Mouse (Mus musculus) heart, embryonic 12.5 days (tissue): ENCODE results near the gene Ankub1. TPM values are rescaled to one million over a fixed set of nuclear protein-coding genes. Genes with fewer than 3 reads are reported as not detected.

Experiments used
- ATAC-seq: fragments of 200-750 bp; cut with Nextera tagmentation; 2 replicates; pipeline ENCODE4 v1.8.0; 2017; ENCODE audit warnings: moderate TSS enrichment, moderate library complexity; ENCODE audit not compliant: insufficient number of reproducible peaks, low FRiP score
- H3K27ac ChIP-seq: fragments of 300-500 bp; sonication (generic); 2 replicates; pipeline ENCODE4 v1.5.1; 2016; ENCODE audit warnings: mild to moderate bottlenecking, moderate library complexity; ENCODE audit not compliant: poor library complexity, severe bottlenecking
- H3K27me3 ChIP-seq: fragments of 300-500 bp; sonication (generic); replicated peaks from 2 replicates; pipeline ENCODE4 v1.6.1; 2016; ENCODE audit warnings: mild to moderate bottlenecking, moderate library complexity
- H3K36me3 ChIP-seq: fragments of 300-500 bp; sonication (generic); 2 replicates; pipeline ENCODE4 v1.6.1; 2016; ENCODE audit warnings: mild to moderate bottlenecking, moderate library complexity
- H3K4me1 ChIP-seq: fragments of 300-500 bp; sonication (generic); replicated peaks from 2 replicates; pipeline ENCODE4 v1.6.1; 2016; ENCODE audit warnings: mild to moderate bottlenecking
- H3K4me2 ChIP-seq: fragments of 300-500 bp; sonication (generic); 2 replicates; pipeline ENCODE4 v1.6.1; 2016; ENCODE audit warnings: mild to moderate bottlenecking, moderate library complexity
- H3K4me3 ChIP-seq: fragments of 300-500 bp; sonication (generic); 2 replicates; pipeline ENCODE4 v1.5.1; 2016; ENCODE audit warnings: mild to moderate bottlenecking
- H3K9ac ChIP-seq: fragments of 300-500 bp; sonication (generic); 2 replicates; pipeline ENCODE4 v1.6.1; 2016; ENCODE audit warnings: mild to moderate bottlenecking, moderate library complexity
- H3K9me3 ChIP-seq: fragments of 300-500 bp; sonication (generic); replicated peaks from 2 replicates; pipeline ENCODE4 v1.6.1; 2016; ENCODE audit warnings: mild to moderate bottlenecking, moderate library complexity
- WGBS: fragments of 180-500 bp; shearing (Covaris S2); methylation state at CpG from one replicate; pipeline ENCODE4 v1.1.7; 2016; 5-methylcytosine and 5-hydroxymethylcytosine counted together
- microRNA-seq: library from miRNA; unstranded; fragments of <30 nt; microRNA quantifications from one replicate; pipeline ENCODE4, GENCODE M21; 2017
- polyA plus RNA-seq: library from polyadenylated mRNA; unstranded; fragments of >200 nt; fragmentation: Nextera tagmentation; extraction: Ambion mirVana; gene quantifications from 2 replicates; pipeline ENCODE4 v1.2.1, GENCODE M21; 2016

Gene Ankub1
- polyA plus RNA-seq, 1 experiment from 2014 or later: not detected

DNA sequence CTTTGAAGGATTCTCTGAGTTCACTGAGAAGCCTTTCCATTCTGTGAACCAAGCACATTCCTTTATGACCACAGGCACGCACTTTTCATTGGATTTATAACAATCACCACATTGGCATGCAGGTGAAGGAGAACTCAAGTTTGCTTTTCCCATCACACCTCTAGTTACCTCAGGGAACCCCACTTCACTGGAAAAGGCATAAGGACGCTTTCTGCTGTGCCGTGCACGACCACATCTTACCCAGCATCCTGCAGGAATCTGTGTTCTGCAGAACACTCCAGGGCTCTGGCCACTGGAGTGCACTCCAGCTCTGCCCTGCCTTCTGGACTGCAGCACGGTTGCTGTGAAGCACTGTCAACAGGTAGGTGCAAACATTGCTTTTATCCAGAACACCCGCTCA is 55.0 kb downstream of the Ankub1 start:
- Histone ChIP-seq H3K4me1 (no peaks in the 10 kb centered on the region), H3K4me3 (no peak overlapping the region), H3K27ac (no peak overlapping the region), H3K9ac (no peak overlapping the region), H3K27me3 (no peaks in the 10 kb centered on the region), H3K4me2 (no peak overlapping the region), H3K9me3 (no peaks in the 10 kb centered on the region), H3K36me3 (no peaks in the 10 kb centered on the region)
- WGBS: 59% methylated on average over 6 of the region's 6 CpGs
- no peak for ATAC-seq

DNA sequence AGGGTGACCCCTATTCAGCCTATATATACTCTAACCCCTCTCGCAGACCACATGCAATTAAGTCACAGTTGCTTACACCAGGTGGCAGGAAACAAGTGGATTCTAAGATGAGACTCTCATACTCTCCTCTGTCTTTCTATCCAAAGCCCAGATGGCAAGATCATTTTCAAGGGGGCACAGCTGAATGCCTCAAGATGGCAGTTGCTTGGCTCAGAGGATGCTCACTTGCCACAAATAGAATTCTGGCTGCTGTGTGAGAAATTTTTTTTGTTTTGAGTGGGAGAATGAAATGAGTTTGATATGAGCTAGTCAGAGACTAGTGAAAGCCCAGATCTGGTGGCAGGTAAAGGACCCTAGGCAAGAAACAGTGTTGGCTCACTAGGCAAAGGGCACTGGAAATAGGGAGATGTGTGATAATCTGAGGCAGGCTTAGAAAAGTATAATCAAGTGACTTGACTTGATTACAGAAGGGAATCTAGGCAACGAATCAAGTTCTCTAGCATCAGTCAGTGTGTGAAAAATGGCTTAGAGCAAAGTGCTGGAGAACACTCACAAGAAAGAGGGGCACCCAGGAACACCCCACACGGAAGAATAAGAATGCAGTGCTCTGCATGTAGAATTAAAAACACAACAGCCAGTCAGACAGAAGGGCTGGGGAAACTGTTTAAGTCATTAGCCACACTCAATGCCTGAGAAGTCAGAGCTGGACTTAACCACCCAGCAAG is 57.7 kb downstream of the Ankub1 start:
- 63% methylated on average over 3 of the region's 3 CpGs for whole genome bisulfite sequencing
- H3K4me3 ChIP-seq: no peak overlapping the region
- H3K4me2 ChIP-seq: no peak overlapping the region
- no peaks in the 10 kb centered on the region for H3K4me1 ChIP-seq
- no peaks in the 10 kb centered on the region for H3K27me3 ChIP-seq
- no peaks in the 10 kb centered on the region for H3K36me3 ChIP-seq
- no peak overlapping the region for H3K9ac ChIP-seq
- no peak overlapping the region for H3K27ac ChIP-seq
- H3K9me3 ChIP-seq: no peaks in the 10 kb centered on the region
- ATAC-seq: no peak

DNA sequence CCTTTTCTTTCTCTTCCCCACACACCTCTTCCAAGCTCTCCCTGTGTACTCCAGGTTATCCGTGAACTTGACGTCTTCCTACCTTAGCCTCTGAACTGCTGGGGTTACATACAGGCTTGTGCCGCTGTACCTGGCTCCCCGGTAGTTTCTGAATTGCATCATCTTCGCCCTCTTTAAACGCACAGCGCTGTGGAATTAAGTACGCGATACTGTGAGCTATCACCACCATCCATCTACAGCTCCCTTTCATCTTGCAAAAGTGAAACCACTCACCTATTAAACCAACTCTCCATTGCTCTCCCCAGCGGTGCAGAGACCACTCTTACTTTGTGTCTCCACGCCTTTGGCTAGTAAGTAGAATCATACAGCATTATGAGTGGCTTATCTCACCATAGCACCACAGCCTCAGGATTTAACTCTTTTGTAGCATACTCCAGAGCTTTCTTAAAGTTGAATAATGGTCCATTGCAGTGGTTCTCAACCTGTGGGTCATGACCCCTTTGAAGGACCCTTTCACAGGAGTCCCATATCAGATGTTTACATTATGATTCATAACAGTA is 65.6 kb downstream of the Ankub1 start:
- Histone ChIP-seq H3K27ac (no peak overlapping the region), H3K9me3 (no peaks in the 10 kb centered on the region), H3K4me2 (no peak overlapping the region), H3K4me3 (no peak overlapping the region), H3K4me1 (peaks cover 5% of the 10 kb centered on the region; the same call in 1 of the 2 replicates), H3K27me3 (no peaks in the 10 kb centered on the region), H3K9ac (no peak overlapping the region), H3K36me3 (no peaks in the 10 kb centered on the region)
- no peak for ATAC-seq
- WGBS: 71% methylated on average over 11 of the region's 11 CpGs

DNA sequence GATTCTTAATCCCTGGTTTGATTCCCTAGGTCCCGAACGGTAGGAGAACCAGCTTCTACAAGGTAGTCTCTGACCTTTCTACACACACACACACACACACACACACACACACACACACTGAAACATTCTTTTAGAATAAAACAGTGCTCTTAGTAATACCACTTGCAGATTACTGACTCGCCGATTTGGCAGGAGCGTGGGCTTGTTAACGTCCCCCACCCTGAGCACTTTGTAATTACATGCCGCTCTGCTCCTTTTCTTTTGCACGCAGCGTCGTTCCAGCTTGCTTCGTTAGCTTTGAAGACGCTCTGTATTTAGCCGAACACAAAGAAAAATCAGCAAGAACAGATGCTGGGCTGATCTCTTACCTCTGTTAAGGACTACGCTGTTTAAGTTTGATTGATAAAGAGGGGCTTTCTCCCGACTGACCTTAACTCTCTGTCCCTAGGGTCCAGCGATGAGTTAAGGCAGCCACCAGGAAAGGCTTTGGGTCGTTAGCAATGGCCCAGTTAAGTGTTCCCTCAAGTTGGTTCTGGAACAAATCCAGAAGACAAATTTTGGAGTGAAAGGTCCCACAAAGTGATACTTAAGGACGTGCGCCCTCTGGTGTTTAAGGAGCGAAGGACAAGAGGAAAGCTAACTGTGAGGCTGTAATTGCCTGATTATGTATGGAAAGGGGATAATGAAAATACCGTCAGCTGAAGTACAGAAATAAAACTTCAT is 67.2 kb downstream of the Ankub1 start:
- no peak for ATAC-seq
- Histone ChIP-seq H3K27me3 (no peaks in the 10 kb centered on the region), H3K4me3 (peak overlapping the region; percentile 38), H3K4me2 (peak overlapping the region; percentile 74), H3K27ac (no peak overlapping the region), H3K36me3 (no peaks in the 10 kb centered on the region), H3K4me1 (peaks cover 5% of the 10 kb centered on the region; the same call in 1 of the 2 replicates), H3K9ac (peak overlapping the region; percentile 51; the same call in 1 of the 2 replicates), H3K9me3 (no peaks in the 10 kb centered on the region)
- WGBS: 30% methylated on average over 21 of the region's 21 CpGs

DNA sequence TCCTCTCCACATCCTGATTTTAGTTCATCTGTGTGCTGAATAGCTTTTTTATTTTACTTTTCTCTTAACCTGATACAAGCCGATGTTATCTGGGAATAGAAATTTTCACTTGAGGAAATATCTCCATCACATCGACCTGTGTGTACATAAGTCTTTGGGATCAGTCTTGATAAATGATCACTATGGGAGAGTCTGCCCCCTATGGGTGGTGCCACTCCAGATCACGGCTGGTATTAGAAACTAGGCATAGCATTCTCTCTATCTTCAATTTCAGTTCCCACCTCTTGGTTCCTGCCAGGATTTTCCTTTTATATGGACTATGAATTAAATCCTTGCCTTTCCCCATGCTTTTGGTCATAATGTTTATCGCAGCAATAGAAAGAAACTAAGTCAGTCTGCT is 72.9 kb downstream of the Ankub1 start:
- Histone ChIP-seq H3K36me3 (no peaks in the 10 kb centered on the region), H3K9ac (no peak overlapping the region), H3K27me3 (no peaks in the 10 kb centered on the region), H3K4me3 (no peak overlapping the region), H3K9me3 (no peaks in the 10 kb centered on the region), H3K27ac (no peak overlapping the region), H3K4me2 (no peak overlapping the region), H3K4me1 (no peaks in the 10 kb centered on the region)
- WGBS: 71% methylated on average over 4 of the region's 4 CpGs
- ATAC-seq: no peak

DNA sequence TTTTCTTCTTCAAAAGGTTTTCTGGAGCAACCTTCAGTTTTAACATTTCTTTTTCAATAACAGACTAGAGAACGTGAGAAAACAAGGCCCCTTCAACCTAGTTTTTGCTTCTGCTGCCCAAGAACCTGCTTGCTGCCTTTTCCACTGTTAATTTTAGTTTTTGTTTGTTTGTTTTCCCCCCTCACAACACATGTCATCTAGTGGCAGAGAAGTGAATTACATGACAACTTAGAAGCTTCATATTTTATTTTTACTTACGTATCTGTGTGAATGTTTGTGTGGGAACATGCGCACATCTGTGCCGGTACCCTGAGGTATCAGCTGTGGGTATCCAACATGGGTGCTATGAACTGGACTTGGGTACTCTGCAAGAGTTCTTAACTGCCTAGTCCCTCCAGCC is 76.9 kb downstream of the Ankub1 start:
- Histone ChIP-seq H3K4me2 (no peak overlapping the region), H3K27ac (no peak overlapping the region), H3K9ac (no peak overlapping the region), H3K36me3 (no peaks in the 10 kb centered on the region), H3K27me3 (no peaks in the 10 kb centered on the region), H3K9me3 (no peaks in the 10 kb centered on the region), H3K4me1 (peaks cover 6% of the 10 kb centered on the region), H3K4me3 (no peak overlapping the region)
- 87% methylated on average over 4 of the region's 4 CpGs for WGBS
- ATAC-seq: no peak

DNA sequence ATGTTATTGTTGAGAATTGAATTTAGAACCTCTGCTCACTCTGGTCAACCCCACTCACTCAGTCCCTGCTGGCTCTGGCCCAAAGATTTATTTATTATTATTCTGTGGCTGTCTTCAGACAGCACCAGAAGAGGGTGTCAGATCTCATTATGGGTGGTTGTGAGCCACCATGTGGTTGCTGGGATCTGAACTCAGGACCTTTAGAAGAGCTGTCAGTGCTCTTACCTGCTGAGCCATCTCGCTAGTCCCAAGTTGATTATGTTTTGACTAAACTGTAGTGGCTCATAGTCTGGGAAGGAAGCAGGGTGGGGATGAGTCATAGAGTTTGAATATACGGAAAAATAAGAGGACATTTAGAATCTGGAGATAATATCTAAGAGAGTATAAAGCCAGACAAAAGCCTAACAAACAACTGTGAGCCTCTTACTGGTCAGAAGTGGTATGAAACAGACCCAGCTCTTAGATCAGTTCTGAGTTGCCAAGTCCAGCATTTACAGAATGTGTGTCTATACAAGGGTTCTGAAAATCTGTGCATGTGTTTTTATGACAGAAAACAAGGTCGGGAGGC is 80.1 kb downstream of the Ankub1 start:
- H3K27me3 ChIP-seq: no peaks in the 10 kb centered on the region
- no peaks in the 10 kb centered on the region for H3K36me3 ChIP-seq
- H3K4me3 ChIP-seq: no peak overlapping the region
- no peak for ATAC-seq
- no peak overlapping the region for H3K27ac ChIP-seq
- 66% methylated on average over 3 of the region's 3 CpGs for WGBS
- H3K9ac ChIP-seq: no peak overlapping the region
- no peak overlapping the region for H3K4me2 ChIP-seq
- H3K4me1 ChIP-seq: peaks cover 6% of the 10 kb centered on the region
- no peaks in the 10 kb centered on the region for H3K9me3 ChIP-seq

DNA sequence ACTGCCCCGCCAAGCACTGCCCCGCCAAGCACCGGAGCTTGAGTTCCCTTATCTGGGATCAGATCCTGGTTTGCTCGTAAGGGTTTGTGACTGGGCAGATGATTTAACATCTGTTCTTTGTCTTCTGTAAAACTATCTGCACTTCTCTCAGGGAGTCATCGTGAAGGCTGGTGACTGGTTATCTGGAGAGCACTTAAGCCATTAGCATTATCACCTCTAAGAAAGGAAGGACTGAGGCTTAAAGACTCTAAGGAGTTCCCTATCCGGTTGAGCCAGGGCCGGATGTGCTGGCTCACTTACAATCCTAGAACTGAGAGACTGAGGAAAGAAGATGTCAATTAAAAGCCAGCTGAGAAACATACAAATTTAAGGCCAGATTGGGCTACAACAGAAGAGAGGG is 80.8 kb downstream of the Ankub1 start:
- 14% methylated on average over 7 of the region's 7 CpGs for WGBS
- no peaks in the 10 kb centered on the region for H3K9me3 ChIP-seq
- no peak overlapping the region for H3K27ac ChIP-seq
- H3K4me1 ChIP-seq: peaks cover 6% of the 10 kb centered on the region
- no peak overlapping the region for H3K4me3 ChIP-seq
- no peak for ATAC-seq
- H3K9ac ChIP-seq: no peak overlapping the region
- no peak overlapping the region for H3K4me2 ChIP-seq
- no peaks in the 10 kb centered on the region for H3K36me3 ChIP-seq
- no peaks in the 10 kb centered on the region for H3K27me3 ChIP-seq

Small RNA genes lying within 50 kb of the gene (microRNA-seq; reads per million reads assigned to microRNA genes)
- not detected for gene Mir6377

Other genes with a start within 250 kb of the Ankub1 start
- gene Wwtr1, start 116.9 kb downstream of the Ankub1 start, polyA plus RNA-seq: 15.3 and 17.6 TPM in 2 replicates
- 50.6 and 51.7 TPM in 2 replicates for gene Commd2, start 41.1 kb downstream of the Ankub1 start, polyA plus RNA-seq
- gene Rnf13, start 43.3 kb upstream of the Ankub1 start, polyA plus RNA-seq: 56.3 and 63.8 TPM in 2 replicates
- 53.3 and 58.9 TPM in 2 replicates for gene Pfn2, start 155.3 kb upstream of the Ankub1 start, polyA plus RNA-seq